Mouse (Mus musculus) hindbrain, postnatal 0 days (tissue): ENCODE measurements at regions not wholly inside any gene's neighbourhood (a gene's known extent, or its start where the extent isn't known, plus 50 kb on each side); places are given as distances from the start of the nearest gene placed in this dataset.

ENCODE experiments used
- ATAC-seq: fragments of 200-750 bp; cut with Nextera tagmentation; 2 replicates; pipeline ENCODE4 v1.8.0; 2017; ENCODE audit warnings: mild to moderate bottlenecking, moderate TSS enrichment, moderate library complexity
- DNase-seq: peaks from one replicate; pipeline ENCODE4 v3.0.0-alpha.2; 2015; ENCODE audit warnings: low spot score
- H3K27ac ChIP-seq: fragments of 300-500 bp; sonication (generic); 2 replicates; pipeline ENCODE4 v1.5.1; 2014; ENCODE audit warnings: mild to moderate bottlenecking
- H3K27me3 ChIP-seq: fragments of 300-500 bp; sonication (generic); 2 replicates; pipeline ENCODE4 v1.6.1; 2014; ENCODE audit warnings: low read length, mixed read lengths; ENCODE audit not compliant: insufficient read depth
- H3K36me3 ChIP-seq: fragments of 300-500 bp; sonication (generic); 2 replicates; pipeline ENCODE4 v1.6.1; 2014; ENCODE audit warnings: low read length, mixed read lengths; ENCODE audit not compliant: insufficient read depth
- H3K4me1 ChIP-seq: fragments of 300-500 bp; sonication (generic); 2 replicates; pipeline ENCODE4 v1.6.1; 2014; ENCODE audit warnings: antibody characterized with exemption, low read length, mixed read lengths; ENCODE audit not compliant: insufficient read depth
- H3K4me2 ChIP-seq: fragments of 300-500 bp; sonication (generic); 2 replicates; pipeline ENCODE4 v1.6.1; 2014; ENCODE audit warnings: low read depth, mild to moderate bottlenecking, low read length, moderate library complexity, mixed read lengths
- H3K4me3 ChIP-seq: fragments of 300-500 bp; sonication (generic); 2 replicates; pipeline ENCODE4 v1.5.1; 2014; ENCODE audit warnings: low read length
- H3K9ac ChIP-seq: fragments of 300-500 bp; sonication (generic); replicated peaks from 2 replicates; pipeline ENCODE4 v1.6.1; 2014; ENCODE audit warnings: mild to moderate bottlenecking, low read length, moderate library complexity, mixed read lengths
- H3K9me3 ChIP-seq: fragments of 300-500 bp; sonication (generic); 2 replicates; pipeline ENCODE4 v1.6.1; 2016; ENCODE audit warnings: low read length, mixed read lengths
- CTCF ChIP-seq: IDR thresholded peaks from 2 replicates; pipeline ENCODE4 v1.5.1; 2016; ENCODE audit warnings: antibody characterized with exemption, control low read depth, low read depth
- WGBS: fragments of 180-500 bp; shearing (Covaris S2); extraction: QIAGEN DNeasy Blood & Tissue Kit; methylation state at CpG from one replicate; pipeline ENCODE4 v1.1.7; 2014; 5-methylcytosine and 5-hydroxymethylcytosine counted together

- H3K4me1 ChIP-seq, result no peaks in the 10 kb centered on the region
- 89% methylated on average over 9 of the region's 9 CpGs for whole genome bisulfite sequencing
- DNase-seq (no peak), ATAC-seq (no peak)
- H3K27me3 ChIP-seq, result no peaks in the 10 kb centered on the region
- no peak for TF ChIP-seq CTCF
- H3K9ac ChIP-seq, result no peak overlapping the region
- no peak overlapping the region for H3K4me3 ChIP-seq
- H3K36me3 ChIP-seq, result no peaks in the 10 kb centered on the region
- H3K4me2 ChIP-seq, result no peak overlapping the region
- H3K27ac ChIP-seq, result no peak overlapping the region
- no peaks in the 10 kb centered on the region for H3K9me3 ChIP-seq
Measured at GRCm38 (mm10) chr3:128298110-128298509, 402.0 kb upstream of the Fam241a start.

GRCm38 (mm10) chr3:128287846-128288245 is 391.7 kb upstream of the Fam241a start:
- Histone ChIP-seq H3K27ac (no peak overlapping the region), H3K27me3 (no peaks in the 10 kb centered on the region), H3K9me3 (no peaks in the 10 kb centered on the region), H3K36me3 (no peaks in the 10 kb centered on the region), H3K9ac (no peak overlapping the region), H3K4me2 (no peak overlapping the region), H3K4me1 (no peaks in the 10 kb centered on the region), H3K4me3 (no peak overlapping the region)
- ATAC-seq (no peak), DNase-seq (no peak)
- WGBS, result 73% methylated on average over 4 of the region's 4 CpGs
- TF ChIP-seq CTCF, result no peak

- Histone ChIP-seq H3K36me3 (no peaks in the 10 kb centered on the region), H3K27ac (no peak overlapping the region), H3K4me2 (no peak overlapping the region), H3K4me1 (no peaks in the 10 kb centered on the region), H3K9me3 (no peaks in the 10 kb centered on the region), H3K27me3 (no peaks in the 10 kb centered on the region), H3K4me3 (no peak overlapping the region), H3K9ac (no peak overlapping the region)
- TF ChIP-seq CTCF, result no peak
- DNase-seq (no peak), ATAC-seq (no peak)
- WGBS, result 85% methylated on average over 6 of the region's 6 CpGs
Measured at GRCm38 (mm10) chr3:128285214-128285613, 389.1 kb upstream of the Fam241a start.

GRCm38 (mm10) chr3:128280626-128281025 is 384.5 kb upstream of the Fam241a start:
- Histone ChIP-seq H3K4me2 (no peak overlapping the region), H3K27me3 (no peaks in the 10 kb centered on the region), H3K9me3 (no peaks in the 10 kb centered on the region), H3K36me3 (no peaks in the 10 kb centered on the region), H3K4me3 (no peak overlapping the region), H3K4me1 (no peaks in the 10 kb centered on the region), H3K9ac (no peak overlapping the region), H3K27ac (no peak overlapping the region)
- ATAC-seq, result no peak
- 86% methylated on average over 4 of the region's 4 CpGs for WGBS
- TF ChIP-seq CTCF, result no peak
- DNase-seq, result no peak

GRCm38 (mm10) chr3:128270576-128270975 is 374.5 kb upstream of the Fam241a start:
- no peak for ATAC-seq

GRCm38 (mm10) chr3:128261208-128261607 is 365.1 kb upstream of the Fam241a start:
- Histone ChIP-seq H3K9me3 (no peaks in the 10 kb centered on the region), H3K4me1 (no peaks in the 10 kb centered on the region), H3K36me3 (no peaks in the 10 kb centered on the region), H3K27ac (no peak overlapping the region), H3K4me3 (no peak overlapping the region), H3K9ac (no peak overlapping the region), H3K4me2 (no peak overlapping the region), H3K27me3 (no peaks in the 10 kb centered on the region)
- no peak for DNase-seq
- TF ChIP-seq CTCF, result no peak
- 82% methylated on average over 2 of the region's 2 CpGs for WGBS
- no peak for ATAC-seq

More at GRCm38 (mm10) chr3:128270576-128270975, 374.5 kb upstream of the Fam241a start:
- H3K27me3 ChIP-seq, result no peaks in the 10 kb centered on the region
- no peaks in the 10 kb centered on the region for H3K36me3 ChIP-seq
- 20% methylated on average over 6 of the region's 6 CpGs for WGBS
- H3K27ac ChIP-seq, result no peak overlapping the region
- no peak overlapping the region for H3K4me3 ChIP-seq
- H3K4me1 ChIP-seq, result no peaks in the 10 kb centered on the region; the same call in 1 of the 2 replicates
- no peaks in the 10 kb centered on the region for H3K9me3 ChIP-seq
- H3K4me2 ChIP-seq, result no peak overlapping the region
- TF ChIP-seq CTCF, result no peak
- DNase-seq, result peak; percentile 68
- no peak overlapping the region for H3K9ac ChIP-seq

- WGBS, result 63% methylated on average over 2 of the region's 2 CpGs
- H3K9ac ChIP-seq, result no peak overlapping the region
- ATAC-seq (no peak), DNase-seq (no peak)
- no peaks in the 10 kb centered on the region for H3K36me3 ChIP-seq
- H3K9me3 ChIP-seq, result no peaks in the 10 kb centered on the region
- H3K4me1 ChIP-seq, result no peaks in the 10 kb centered on the region
- no peak overlapping the region for H3K27ac ChIP-seq
- no peak overlapping the region for H3K4me2 ChIP-seq
- H3K27me3 ChIP-seq, result no peaks in the 10 kb centered on the region
- peak; percentile 24; the same call in 1 of the 2 replicates for TF ChIP-seq CTCF
- H3K4me3 ChIP-seq, result no peak overlapping the region
Measured at GRCm38 (mm10) chr3:128247816-128248215, 351.7 kb upstream of the Fam241a start.
